Mouse (Mus musculus) liver, postnatal 0 days (tissue): ENCODE data around the gene Brap. TPM values are rescaled to one million over a fixed set of nuclear protein-coding genes. Genes with fewer than 3 reads are reported as not detected.

Experiments
- ATAC-seq: fragments of 200-750 bp; cut with Nextera tagmentation; 2 replicates; pipeline ENCODE4 v1.8.0; 2017; ENCODE audit warnings: mild to moderate bottlenecking, moderate library complexity
- DNase-seq: peaks from one replicate; pipeline ENCODE4 v3.0.0-alpha.2; 2016
- H3K27ac ChIP-seq: fragments of 300-500 bp; sonication (generic); 2 replicates; pipeline ENCODE4 v1.5.1; 2014; ENCODE audit warnings: antibody characterized with exemption, moderate library complexity, mild to moderate bottlenecking, low read depth
- H3K27me3 ChIP-seq: fragments of 300-500 bp; sonication (generic); 2 replicates; pipeline ENCODE4 v1.6.1; 2014; ENCODE audit warnings: low read length, control low read depth, mixed read lengths; ENCODE audit not compliant: insufficient read depth
- H3K36me3 ChIP-seq: fragments of 300-500 bp; sonication (generic); replicated peaks from 2 replicates; pipeline ENCODE4 v1.6.1; 2014; ENCODE audit warnings: mild to moderate bottlenecking, control low read depth, low read length, moderate library complexity, mixed read lengths; ENCODE audit not compliant: insufficient read depth
- H3K4me1 ChIP-seq: fragments of 300-500 bp; sonication (generic); 2 replicates; pipeline ENCODE4 v1.6.1; 2014; ENCODE audit warnings: antibody characterized with exemption, mild to moderate bottlenecking, control low read depth; ENCODE audit not compliant: insufficient read depth
- H3K4me2 ChIP-seq: fragments of 300-500 bp; sonication (generic); 2 replicates; pipeline ENCODE4 v1.6.1; 2014; ENCODE audit warnings: low read depth, mild to moderate bottlenecking, low read length, moderate library complexity, mixed read lengths
- H3K4me3 ChIP-seq: fragments of 300-500 bp; sonication (generic); 2 replicates; pipeline ENCODE4 v1.5.1; 2014; ENCODE audit warnings: low read depth, low read length
- H3K9ac ChIP-seq: fragments of 300-500 bp; sonication (generic); replicated peaks from 2 replicates; pipeline ENCODE4 v1.6.1; 2014; ENCODE audit warnings: mild to moderate bottlenecking, moderate library complexity
- H3K9me3 ChIP-seq: fragments of 300-500 bp; sonication (generic); 2 replicates; pipeline ENCODE4 v1.6.1; 2016; ENCODE audit warnings: mild to moderate bottlenecking, control low read depth, low read length, mixed read lengths
- CTCF ChIP-seq: sonication (generic); IDR thresholded peaks from 2 replicates; pipeline ENCODE4 v1.5.1; 2016; ENCODE audit warnings: antibody characterized with exemption, low read depth
- EP300 ChIP-seq: IDR thresholded peaks from 2 replicates; pipeline ENCODE4 v1.6.1; 2016; ENCODE audit warnings: antibody characterized with exemption, low read depth, mild to moderate bottlenecking
- WGBS: fragments of 180-500 bp; shearing (Covaris S2); extraction: QIAGEN DNeasy Blood & Tissue Kit; methylation state at CpG from one replicate; pipeline ENCODE4 v1.1.7; 2014; ENCODE audit not compliant: insufficient replicate concordance; 5-methylcytosine and 5-hydroxymethylcytosine counted together
- polyA plus RNA-seq: library from polyadenylated mRNA; unstranded; fragments of >200 nt; fragmentation: Nextera tagmentation; extraction: Ambion mirVana; gene quantifications from 2 replicates; pipeline ENCODE4 v1.2.1, GENCODE M21; 2015

The Brap gene
- polyA plus RNA-seq, 1 experiment from 2014 or later: 37.9 TPM

GRCm38 (mm10) chr5:121714928-121715327, 54.6 kb downstream of the Brap start:
- Histone ChIP-seq H3K9ac (no peak overlapping the region), H3K36me3 (no peaks in the 10 kb centered on the region), H3K27ac (0 out of 2 replicates have a peak overlapping the region, but pooled peaks have one; percentile 95), H3K4me3 (no peak overlapping the region), H3K9me3 (no peaks in the 10 kb centered on the region), H3K4me1 (peaks cover 22% of the 10 kb centered on the region), H3K4me2 (peak overlapping the region; percentile 94), H3K27me3 (no peaks in the 10 kb centered on the region)
- no peak for DNase-seq
- 55% methylated on average over 6 of the region's 6 CpGs for WGBS
- TF ChIP-seq CTCF (no peak), EP300 (no peak)
- ATAC-seq: no peak

GRCm38 (mm10) chr5:121718462-121718861, 58.1 kb downstream of the Brap start:
- Histone ChIP-seq H3K27me3 (no peaks in the 10 kb centered on the region), H3K9ac (no peak overlapping the region), H3K4me2 (no peak overlapping the region), H3K27ac (no peak overlapping the region), H3K36me3 (no peaks in the 10 kb centered on the region), H3K4me1 (peaks cover 34% of the 10 kb centered on the region), H3K9me3 (no peaks in the 10 kb centered on the region), H3K4me3 (no peak overlapping the region)
- no peak for ATAC-seq
- 74% methylated on average over 5 of the region's 5 CpGs for WGBS
- no peak for DNase-seq
- TF ChIP-seq EP300 (no peak), CTCF (no peak)

DNA sequence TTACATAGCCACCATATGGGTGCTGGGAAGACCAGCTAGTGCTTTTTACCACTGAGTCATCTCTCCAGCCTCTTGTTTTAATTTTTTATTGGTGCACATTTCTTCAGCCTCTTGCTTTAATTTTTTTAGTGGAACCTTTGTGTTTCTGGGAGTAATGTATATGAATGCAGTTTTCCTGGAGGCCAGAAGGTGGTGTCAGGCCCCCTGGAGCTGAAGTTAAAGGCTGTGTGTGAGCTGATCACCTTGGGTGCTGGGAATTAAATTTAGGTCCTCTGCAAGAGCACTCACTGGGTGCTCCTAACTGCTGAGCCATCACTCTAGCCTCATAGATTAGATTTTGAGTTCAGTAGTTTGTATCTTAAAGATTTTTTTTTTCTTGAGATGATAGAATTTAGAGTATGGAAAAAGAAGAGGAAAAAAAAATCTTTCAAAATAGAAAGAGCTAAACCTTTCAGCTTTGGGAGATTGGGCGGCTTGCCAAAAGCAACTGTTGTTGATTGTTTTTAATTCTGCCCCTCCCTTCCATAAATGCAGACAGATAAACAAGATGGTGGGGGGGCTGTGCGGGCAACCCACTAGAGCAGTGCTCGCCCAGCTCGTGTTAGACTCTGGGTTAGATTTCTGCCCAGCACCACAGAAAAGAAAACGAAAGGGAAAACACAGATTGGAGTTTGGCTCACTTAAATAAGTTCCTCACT, 60.7 kb downstream of the Brap start:
- Histone ChIP-seq H3K4me3 (no peak overlapping the region), H3K27me3 (no peaks in the 10 kb centered on the region), H3K9me3 (no peaks in the 10 kb centered on the region), H3K4me1 (peaks cover 33% of the 10 kb centered on the region), H3K36me3 (no peaks in the 10 kb centered on the region), H3K9ac (no peak overlapping the region), H3K27ac (peak overlapping the region; percentile 55; the same call in 1 of the 2 replicates), H3K4me2 (no peak overlapping the region)
- DNase-seq: no peak
- 89% methylated on average over 5 of the region's 5 CpGs for WGBS
- TF ChIP-seq CTCF (peak; percentile 53), EP300 (no peak)
- ATAC-seq: no peak

GRCm38 (mm10) chr5:121721841-121722240, 61.5 kb downstream of the Brap start:
- ATAC-seq: peak; percentile 60
- Histone ChIP-seq H3K36me3 (no peaks in the 10 kb centered on the region), H3K9me3 (no peaks in the 10 kb centered on the region), H3K4me1 (peaks cover 32% of the 10 kb centered on the region), H3K27ac (peak overlapping the region; percentile 55; the same call in 1 of the 2 replicates), H3K4me3 (no peak overlapping the region), H3K4me2 (no peak overlapping the region), H3K9ac (no peak overlapping the region), H3K27me3 (no peaks in the 10 kb centered on the region)
- no peak for DNase-seq
- TF ChIP-seq CTCF (no peak), EP300 (no peak)
- WGBS: 40% methylated on average over 3 of the region's 3 CpGs

DNA sequence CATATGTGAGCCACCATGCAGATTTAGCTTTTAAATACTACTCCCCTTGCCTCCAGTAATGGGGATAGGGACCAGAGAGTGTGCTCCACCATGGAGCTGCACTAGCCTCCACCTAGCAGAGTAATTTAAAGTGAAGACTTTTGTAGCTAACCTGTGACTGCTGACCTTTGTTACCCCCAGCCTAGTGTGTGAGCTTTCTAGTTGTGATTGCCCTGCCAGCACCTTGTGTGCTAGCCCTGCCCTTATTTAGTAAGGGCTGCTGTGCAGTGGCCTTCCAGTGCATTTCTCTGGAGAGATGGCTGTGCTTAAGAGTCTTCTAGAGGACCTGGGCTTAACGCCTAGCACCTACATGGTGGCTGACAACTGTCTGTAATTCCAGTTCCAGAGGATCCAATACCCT, 64.3 kb downstream of the Brap start:
- H3K9ac ChIP-seq: no peak overlapping the region
- no peaks in the 10 kb centered on the region; the same call in 1 of the 2 replicates for H3K36me3 ChIP-seq
- no peak overlapping the region for H3K4me2 ChIP-seq
- DNase-seq: no peak
- TF ChIP-seq CTCF: no peak
- no peak for TF ChIP-seq EP300
- WGBS: 91% methylated on average over 1 of the region's 1 CpGs
- no peaks in the 10 kb centered on the region for H3K9me3 ChIP-seq
- no peak for ATAC-seq
- peak overlapping the region; percentile 60 for H3K27ac ChIP-seq
- H3K27me3 ChIP-seq: no peaks in the 10 kb centered on the region
- H3K4me1 ChIP-seq: peaks cover 31% of the 10 kb centered on the region
- H3K4me3 ChIP-seq: no peak overlapping the region

- no peaks in the 10 kb centered on the region for H3K27me3 ChIP-seq
- WGBS: 66% methylated on average over 2 of the region's 2 CpGs
- DNase-seq (no peak), ATAC-seq (peak; percentile 87)
- peaks cover 4% of the 10 kb centered on the region; the same call in 1 of the 2 replicates for H3K36me3 ChIP-seq
- no peak overlapping the region for H3K9ac ChIP-seq
- no peak overlapping the region for H3K4me2 ChIP-seq
- no peak overlapping the region for H3K4me3 ChIP-seq
- TF ChIP-seq EP300 (no peak), CTCF (no peak)
- peaks cover 11% of the 10 kb centered on the region for H3K4me1 ChIP-seq
- no peaks in the 10 kb centered on the region for H3K9me3 ChIP-seq
- H3K27ac ChIP-seq: peak overlapping the region; percentile 71
These were observed 69.7 kb downstream of the Brap start for GRCm38 (mm10) chr5:121730057-121730456.
